Mouse (Mus musculus): Measurements from ENCODE around the gene Stox2. TPM values are rescaled to one million over a fixed set of nuclear protein-coding genes. Genes with fewer than 3 reads are reported as not detected.

Gene Stox2
- polyA plus RNA-seq, 1 experiment from 2014 or later: 16.4 TPM

- Histone ChIP-seq H3K4me3 (ENCODE audit: low read length) (no peak overlapping the region), H3K9ac (ENCODE audit: low read depth, low read length) (no peak overlapping the region), H3K4me2 (replicated peaks; ENCODE audit: low read depth, low read length) (no peak overlapping the region), H3K36me3 (ENCODE audit: control insufficient read depth, insufficient read depth, low read length) (no peaks in the 10 kb centered on the region), H3K27ac (ENCODE audit: low read depth, low read length) (no peak overlapping the region), H3K4me1 (ENCODE audit: control insufficient read depth, insufficient read depth, low read length) (peaks cover 7% of the 10 kb centered on the region), H3K9me3 (ENCODE audit: control insufficient read depth, low read length) (no peaks in the 10 kb centered on the region), H3K27me3 (ENCODE audit: control insufficient read depth, insufficient read depth, low read length) (no peaks in the 10 kb centered on the region)
- WGBS: 29% methylated on average over 6 of the region's 6 CpGs
- no peak; the same call in 1 of the 2 replicates for ATAC-seq (ENCODE audit: low FRiP score, low TSS enrichment)
Observed at GRCm38 (mm10) chr8:47218536-47218935, 227.6 kb downstream of the Stox2 start.

GRCm38 (mm10) chr8:47218021-47218420 lies 228.1 kb downstream of the Stox2 start:
- Histone ChIP-seq H3K4me1 (ENCODE audit: control insufficient read depth, insufficient read depth, low read length) (peaks cover 7% of the 10 kb centered on the region), H3K27ac (ENCODE audit: low read depth, low read length) (no peak overlapping the region), H3K36me3 (ENCODE audit: control insufficient read depth, insufficient read depth, low read length) (no peaks in the 10 kb centered on the region), H3K9ac (ENCODE audit: low read depth, low read length) (no peak overlapping the region), H3K4me2 (replicated peaks; ENCODE audit: low read depth, low read length) (no peak overlapping the region), H3K9me3 (ENCODE audit: control insufficient read depth, low read length) (no peaks in the 10 kb centered on the region), H3K27me3 (ENCODE audit: control insufficient read depth, insufficient read depth, low read length) (no peaks in the 10 kb centered on the region), H3K4me3 (ENCODE audit: low read length) (no peak overlapping the region)
- WGBS: 25% methylated on average over 8 of the region's 8 CpGs
- no peak for ATAC-seq (ENCODE audit: low FRiP score, low TSS enrichment)

- peak; percentile 89 for ATAC-seq (ENCODE audit: low FRiP score, low TSS enrichment)
Observed at GRCm38 (mm10) chr8:47212124-47212523, 234.0 kb downstream of the Stox2 start.

GRCm38 (mm10) chr8:47211226-47211625 lies 234.9 kb downstream of the Stox2 start:
- no peak overlapping the region for H3K4me3 ChIP-seq (ENCODE audit: low read length)
- H3K9me3 ChIP-seq (ENCODE audit: control insufficient read depth, low read length): no peaks in the 10 kb centered on the region
- H3K4me2 ChIP-seq (replicated peaks; ENCODE audit: low read depth, low read length): no peak overlapping the region
- H3K36me3 ChIP-seq (ENCODE audit: control insufficient read depth, insufficient read depth, low read length): no peaks in the 10 kb centered on the region
- H3K27ac ChIP-seq (ENCODE audit: low read depth, low read length): no peak overlapping the region
- peaks cover 17% of the 10 kb centered on the region for H3K4me1 ChIP-seq (ENCODE audit: control insufficient read depth, insufficient read depth, low read length)
- H3K9ac ChIP-seq (ENCODE audit: low read depth, low read length): no peak overlapping the region
- WGBS: 55% methylated on average over 9 of the region's 9 CpGs
- ATAC-seq (ENCODE audit: low FRiP score, low TSS enrichment): no peak
- no peaks in the 10 kb centered on the region for H3K27me3 ChIP-seq (ENCODE audit: control insufficient read depth, insufficient read depth, low read length)

More at GRCm38 (mm10) chr8:47212124-47212523, 234.0 kb downstream of the Stox2 start:
- no peaks in the 10 kb centered on the region for H3K27me3 ChIP-seq (ENCODE audit: control insufficient read depth, insufficient read depth, low read length)
- no peak overlapping the region for H3K9ac ChIP-seq (ENCODE audit: low read depth, low read length)
- 43% methylated on average over 9 of the region's 9 CpGs for WGBS
- no peaks in the 10 kb centered on the region for H3K9me3 ChIP-seq (ENCODE audit: control insufficient read depth, low read length)
- H3K4me1 ChIP-seq (ENCODE audit: control insufficient read depth, insufficient read depth, low read length): peaks cover 12% of the 10 kb centered on the region
- no peak overlapping the region for H3K27ac ChIP-seq (ENCODE audit: low read depth, low read length)
- no peaks in the 10 kb centered on the region for H3K36me3 ChIP-seq (ENCODE audit: control insufficient read depth, insufficient read depth, low read length)
- no peak overlapping the region for H3K4me2 ChIP-seq (replicated peaks; ENCODE audit: low read depth, low read length)
- H3K4me3 ChIP-seq (ENCODE audit: low read length): no peak overlapping the region

GRCm38 (mm10) chr8:47208246-47208645 lies 237.9 kb downstream of the Stox2 start:
- Histone ChIP-seq H3K4me1 (ENCODE audit: control insufficient read depth, insufficient read depth, low read length) (peaks cover 17% of the 10 kb centered on the region), H3K27me3 (ENCODE audit: control insufficient read depth, insufficient read depth, low read length) (no peaks in the 10 kb centered on the region), H3K27ac (ENCODE audit: low read depth, low read length) (no peak overlapping the region), H3K9me3 (ENCODE audit: control insufficient read depth, low read length) (no peaks in the 10 kb centered on the region), H3K36me3 (ENCODE audit: control insufficient read depth, insufficient read depth, low read length) (no peaks in the 10 kb centered on the region), H3K4me3 (ENCODE audit: low read length) (no peak overlapping the region), H3K9ac (ENCODE audit: low read depth, low read length) (no peak overlapping the region), H3K4me2 (replicated peaks; ENCODE audit: low read depth, low read length) (no peak overlapping the region)
- no peak for ATAC-seq (ENCODE audit: low FRiP score, low TSS enrichment)
- 82% methylated on average over 4 of the region's 4 CpGs for WGBS

- no peak overlapping the region for H3K9ac ChIP-seq (ENCODE audit: low read depth, low read length)
- H3K4me3 ChIP-seq (ENCODE audit: low read length): no peak overlapping the region
- peaks cover 6% of the 10 kb centered on the region; the same call in 1 of the 2 replicates for H3K4me1 ChIP-seq (ENCODE audit: control insufficient read depth, insufficient read depth, low read length)
- H3K9me3 ChIP-seq (ENCODE audit: control insufficient read depth, low read length): no peaks in the 10 kb centered on the region
- WGBS: 48% methylated on average over 8 of the region's 8 CpGs
- no peak overlapping the region for H3K27ac ChIP-seq (ENCODE audit: low read depth, low read length)
- H3K4me2 ChIP-seq (replicated peaks; ENCODE audit: low read depth, low read length): no peak overlapping the region
- H3K36me3 ChIP-seq (ENCODE audit: control insufficient read depth, insufficient read depth, low read length): no peaks in the 10 kb centered on the region
- ATAC-seq (ENCODE audit: low FRiP score, low TSS enrichment): peak; percentile 67; the same call in 1 of the 2 replicates
- H3K27me3 ChIP-seq (ENCODE audit: control insufficient read depth, insufficient read depth, low read length): no peaks in the 10 kb centered on the region
Observed at GRCm38 (mm10) chr8:47206640-47207237, 239.4 kb downstream of the Stox2 start.

- Histone ChIP-seq H3K9ac (ENCODE audit: low read depth, low read length) (no peak overlapping the region), H3K4me2 (replicated peaks; ENCODE audit: low read depth, low read length) (no peak overlapping the region), H3K36me3 (ENCODE audit: control insufficient read depth, insufficient read depth, low read length) (peaks cover 7% of the 10 kb centered on the region), H3K27me3 (ENCODE audit: control insufficient read depth, insufficient read depth, low read length) (no peaks in the 10 kb centered on the region), H3K4me3 (ENCODE audit: low read length) (no peak overlapping the region), H3K4me1 (ENCODE audit: control insufficient read depth, insufficient read depth, low read length) (peaks cover 4% of the 10 kb centered on the region; the same call in 1 of the 2 replicates), H3K9me3 (ENCODE audit: control insufficient read depth, low read length) (no peaks in the 10 kb centered on the region), H3K27ac (ENCODE audit: low read depth, low read length) (no peak overlapping the region)
- no peak for ATAC-seq (ENCODE audit: low FRiP score, low TSS enrichment)
- 85% methylated on average over 5 of the region's 5 CpGs for WGBS
Observed at GRCm38 (mm10) chr8:47205472-47205871, 240.7 kb downstream of the Stox2 start.

- no peak for ATAC-seq (ENCODE audit: low FRiP score, low TSS enrichment)
- H3K36me3 ChIP-seq (ENCODE audit: control insufficient read depth, insufficient read depth, low read length): peaks cover 33% of the 10 kb centered on the region
- H3K4me1 ChIP-seq (ENCODE audit: control insufficient read depth, insufficient read depth, low read length): no peaks in the 10 kb centered on the region
- H3K9ac ChIP-seq (ENCODE audit: low read depth, low read length): no peak overlapping the region
- H3K27me3 ChIP-seq (ENCODE audit: control insufficient read depth, insufficient read depth, low read length): no peaks in the 10 kb centered on the region
- H3K4me3 ChIP-seq (ENCODE audit: low read length): no peak overlapping the region
- H3K4me2 ChIP-seq (replicated peaks; ENCODE audit: low read depth, low read length): no peak overlapping the region
- peaks cover 9% of the 10 kb centered on the region; the same call in 1 of the 2 replicates for H3K9me3 ChIP-seq (ENCODE audit: control insufficient read depth, low read length)
- 77% methylated on average over 1 of the region's 1 CpGs for WGBS
- H3K27ac ChIP-seq (ENCODE audit: low read depth, low read length): no peak overlapping the region
Observed at GRCm38 (mm10) chr8:47196391-47196790, 249.8 kb downstream of the Stox2 start.

- Histone ChIP-seq H3K4me3 (ENCODE audit: low read length) (no peak overlapping the region), H3K27me3 (ENCODE audit: control insufficient read depth, insufficient read depth, low read length) (no peaks in the 10 kb centered on the region), H3K27ac (ENCODE audit: low read depth, low read length) (no peak overlapping the region), H3K4me1 (ENCODE audit: control insufficient read depth, insufficient read depth, low read length) (no peaks in the 10 kb centered on the region), H3K9ac (ENCODE audit: low read depth, low read length) (no peak overlapping the region), H3K36me3 (ENCODE audit: control insufficient read depth, insufficient read depth, low read length) (peaks cover 26% of the 10 kb centered on the region), H3K4me2 (replicated peaks; ENCODE audit: low read depth, low read length) (no peak overlapping the region), H3K9me3 (ENCODE audit: control insufficient read depth, low read length) (peaks cover 9% of the 10 kb centered on the region; the same call in 1 of the 2 replicates)
- no peak for ATAC-seq (ENCODE audit: low FRiP score, low TSS enrichment)
- 95% methylated on average over 29 of the region's 29 CpGs for WGBS
Observed at GRCm38 (mm10) chr8:47193321-47193996, 252.7 kb downstream of the Stox2 start.

Data from kidney, embryonic 14.5 days (tissue).